Mouse (Mus musculus) kidney, adult 8-10 months (tissue): ENCODE measurements around the gene Edn2.

Experiments used
- DNase-seq, 2 experiments: peaks; one replicate each; pipeline ENCODE4 v3.0.0; 2022

The Edn2 gene

GRCm38 (mm10) chr4:120161166-120161949 lies at the start of gene Edn2:
Gene Edn2, plus strand, starts transcription at chr4:120161206.
- DNase-seq = peak; percentile 89 to 90

GRCm38 (mm10) chr4:120115516-120115915 lies 45.5 kb upstream of the Edn2 start:
- DNase-seq = no peak

GRCm38 (mm10) chr4:120116312-120116711 lies 44.7 kb upstream of the Edn2 start:
- no peak for DNase-seq

GRCm38 (mm10) chr4:120120276-120120675 lies 40.7 kb upstream of the Edn2 start:
- DNase-seq = peak; percentile 28 to 71

GRCm38 (mm10) chr4:120124656-120125055 lies 36.4 kb upstream of the Edn2 start:
- DNase-seq = no peak

- DNase-seq = peak in 1 of 2 experiments; percentile 15
Observed at GRCm38 (mm10) chr4:120126047-120126446, 35.0 kb upstream of the Edn2 start.

- DNase-seq = no peak
Observed at GRCm38 (mm10) chr4:120127333-120127732, 33.7 kb upstream of the Edn2 start.

- no peak for DNase-seq
Observed at GRCm38 (mm10) chr4:120128033-120128432, 33.0 kb upstream of the Edn2 start.

GRCm38 (mm10) chr4:120129233-120129885 lies 31.6 kb upstream of the Edn2 start:
- DNase-seq = peak; percentile 15 to 45

- no peak for DNase-seq
Observed at GRCm38 (mm10) chr4:120130926-120131325, 30.1 kb upstream of the Edn2 start.

GRCm38 (mm10) chr4:120131441-120132220 lies 29.4 kb upstream of the Edn2 start:
- DNase-seq = peak; percentile 65 to 70

GRCm38 (mm10) chr4:120134223-120134622 lies 26.8 kb upstream of the Edn2 start:
- no peak for DNase-seq

- DNase-seq = no peak
Observed at GRCm38 (mm10) chr4:120141810-120142209, 19.2 kb upstream of the Edn2 start.

- no peak for DNase-seq
Observed at GRCm38 (mm10) chr4:120142905-120143304, 18.1 kb upstream of the Edn2 start.

GRCm38 (mm10) chr4:120144343-120144742 lies 16.7 kb upstream of the Edn2 start:
- no peak for DNase-seq

GRCm38 (mm10) chr4:120145931-120146330 lies 15.1 kb upstream of the Edn2 start:
- DNase-seq = no peak

- peak; percentile 33 to 52 for DNase-seq
Observed at GRCm38 (mm10) chr4:120148291-120149141, 12.5 kb upstream of the Edn2 start.

GRCm38 (mm10) chr4:120149142-120149524 lies 11.9 kb upstream of the Edn2 start:
- no peak for DNase-seq

- DNase-seq = no peak
Observed at GRCm38 (mm10) chr4:120150345-120150920, 10.6 kb upstream of the Edn2 start.

- DNase-seq = no peak
Observed at GRCm38 (mm10) chr4:120151906-120152305, 9.1 kb upstream of the Edn2 start.

GRCm38 (mm10) chr4:120152648-120153047 lies 8.4 kb upstream of the Edn2 start:
- no peak for DNase-seq

- no peak for DNase-seq
Observed at GRCm38 (mm10) chr4:120153736-120154135, 7.3 kb upstream of the Edn2 start.
